In the genomic region with DNA sequence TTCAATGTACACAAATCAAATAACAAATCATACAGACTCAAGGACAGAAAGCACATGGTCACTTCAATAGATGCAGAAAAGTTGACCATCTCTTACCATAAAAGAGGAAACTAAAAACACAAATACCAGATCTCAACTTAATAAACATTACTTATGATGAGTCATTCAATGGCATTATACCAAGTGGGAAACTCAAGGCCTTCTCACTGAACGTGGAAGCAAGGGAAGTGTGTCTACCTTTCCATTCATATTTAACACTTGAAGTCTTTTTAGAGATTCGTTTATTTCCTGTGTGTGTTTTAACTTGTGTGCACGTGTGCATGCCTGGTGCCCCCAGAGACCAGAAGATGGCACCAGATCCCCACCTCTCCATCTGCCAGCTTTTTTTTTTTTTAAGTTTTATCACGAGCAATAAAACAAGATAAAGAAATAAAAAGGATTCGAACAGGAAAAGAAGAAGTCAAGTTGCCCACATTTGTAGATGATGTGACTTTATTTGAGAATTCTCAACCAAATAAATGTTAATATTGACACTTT, we compare ENCODE assay signal across 12 mouse cellular contexts. TPM values are rescaled to one million over a fixed set of nuclear protein-coding genes. Genes with fewer than 3 reads are reported as not detected.
DNase-seq lines count a peak whose midpoint lies in the region; ATAC-seq and TF ChIP-seq lines count a peak whose summit lies in the region.
"Had no signal": no experiment of that assay in that cellular context is flagged by ENCODE, and none has a peak within 500 bp of the region (broad histone marks: within the 10 kb centered on the region; RNA-seq: fewer than 3 reads in every experiment).

No protein-coding gene starts in this region.

- TF ChIP-seq POLR2A in ES-Bruce4 (IDR thresholded peaks at IDR 0.05; ENCODE audit: insufficient read depth, low read length) = no peak
- TF ChIP-seq POLR2A in small intestine, adult 2 months (IDR thresholded peaks at IDR 0.05; ENCODE audit: low read depth, low read length) = no peak

- no peak for TF ChIP-seq EP300 in ES-Bruce4 (IDR thresholded peaks at IDR 0.05; ENCODE audit: insufficient read depth, low read depth, low read length)

- 6% methylated on average over 5 of the region's 5 CpGs for WGBS in small intestine, adult 2 months
- WGBS in forebrain, embryonic 15.5 days = 45% methylated on average over 5 of the region's 5 CpGs

- no peak overlapping the region for H3K27ac ChIP-seq in left cerebral cortex, adult 2 months
- H3K27ac ChIP-seq in ES-Bruce4 (ENCODE audit: insufficient read depth, low read length) = no peak overlapping the region
- no peak overlapping the region for H3K27ac ChIP-seq in small intestine, adult 2 months (ENCODE audit: insufficient read depth, low read depth, low read length)
- H3K27ac ChIP-seq in forebrain, embryonic 15.5 days (replicated peaks) = no peak overlapping the region
- H3K27ac ChIP-seq: forebrain, embryonic 12.5 days; liver, embryonic 13.5 days had no signal

- H3K27me3 ChIP-seq in ES-Bruce4 (ENCODE audit: control insufficient read depth, insufficient read depth, low read length, poor library complexity, severe bottlenecking) = no peaks in the 10 kb centered on the region
- H3K27me3 ChIP-seq in small intestine, adult 2 months (ENCODE audit: control insufficient read depth, insufficient read depth, low read length) = no peaks in the 10 kb centered on the region
- no peaks in the 10 kb centered on the region for H3K27me3 ChIP-seq in forebrain, embryonic 15.5 days
- H3K27me3 ChIP-seq: liver, embryonic 13.5 days had no signal

- intact Hi-C loops in left cerebral cortex, adult 2 months (cut with DNase I) = no loop called here

- ATAC-seq in forebrain, embryonic 15.5 days (replicated peaks) = no peak

- no peak overlapping the region for H3K9ac ChIP-seq in ES-Bruce4 (ENCODE audit: low read depth, poor library complexity, severe bottlenecking)
- H3K9ac ChIP-seq in forebrain, embryonic 15.5 days (replicated peaks) = no peak overlapping the region
- H3K9ac ChIP-seq: forebrain, embryonic 12.5 days; liver, embryonic 13.5 days had no signal

- no peaks in the 10 kb centered on the region for H3K36me3 ChIP-seq in ES-Bruce4 (ENCODE audit: control insufficient read depth, insufficient read depth, low read length, poor library complexity, severe bottlenecking)
- no peaks in the 10 kb centered on the region for H3K36me3 ChIP-seq in small intestine, adult 2 months (ENCODE audit: control insufficient read depth, insufficient read depth, low read length)
- H3K36me3 ChIP-seq in forebrain, embryonic 15.5 days = no peaks in the 10 kb centered on the region
- H3K36me3 ChIP-seq: forebrain, embryonic 12.5 days; liver, embryonic 13.5 days had no signal

- H3K4me2 ChIP-seq in forebrain, embryonic 15.5 days (replicated peaks) = no peak overlapping the region
- H3K4me2 ChIP-seq: forebrain, embryonic 12.5 days; liver, embryonic 13.5 days had no signal

- no peaks in the 10 kb centered on the region for H3K4me1 ChIP-seq in ES-Bruce4 (ENCODE audit: control insufficient read depth, insufficient read depth, low read length)
- H3K4me1 ChIP-seq in small intestine, adult 2 months (ENCODE audit: control insufficient read depth, insufficient read depth, insufficient read length, low read length) = no peaks in the 10 kb centered on the region; the same call in 1 of the 2 replicates
- H3K4me1 ChIP-seq in forebrain, embryonic 15.5 days = no peaks in the 10 kb centered on the region
- H3K4me1 ChIP-seq: forebrain, embryonic 12.5 days had no signal

- DNase-seq in cerebellum, postnatal 14 days = peak; percentile 15 to 19
- DNase-seq in cerebellum, adult 9-11 months = no peak
- DNase-seq in left cerebral cortex, adult 2 months (ENCODE audit: extremely low spot score in 1 of 2, low spot score in 2 of 2) = no peak
- no peak for DNase-seq in left cerebral cortex, adult 11 months (ENCODE audit: low spot score)
- DNase-seq in testis, postnatal 10 days (ENCODE audit: low spot score) = no peak
- DNase-seq: gastrocnemius, postnatal 36 days; heart, postnatal 10 days; liver, embryonic 13.5 days had no signal

- no peak overlapping the region for H3K4me3 ChIP-seq in left cerebral cortex, adult 2 months
- H3K4me3 ChIP-seq in ES-Bruce4 (ENCODE audit: low read depth, low read length) = no peak overlapping the region
- no peak overlapping the region for H3K4me3 ChIP-seq in small intestine, adult 2 months (ENCODE audit: low read depth, low read length)
- no peak overlapping the region for H3K4me3 ChIP-seq in forebrain, embryonic 15.5 days
- H3K4me3 ChIP-seq: forebrain, embryonic 12.5 days; liver, embryonic 13.5 days had no signal

- H3K9me3 ChIP-seq in ES-Bruce4 (replicated peaks; ENCODE audit: control insufficient read depth, insufficient read depth, low read length, poor library complexity, severe bottlenecking) = no peaks in the 10 kb centered on the region
- no peaks in the 10 kb centered on the region for H3K9me3 ChIP-seq in forebrain, embryonic 15.5 days
- H3K9me3 ChIP-seq: forebrain, embryonic 12.5 days; liver, embryonic 13.5 days had no signal

- TF ChIP-seq CTCF in left cerebral cortex, adult 2 months (IDR thresholded peaks at IDR 0.05) = peak; percentile 44
- TF ChIP-seq CTCF in ES-Bruce4 (IDR thresholded peaks at IDR 0.05; ENCODE audit: low read depth, low read length) = peak; percentile 18
- TF ChIP-seq CTCF in small intestine, adult 2 months (IDR thresholded peaks at IDR 0.05; ENCODE audit: extremely low read depth, insufficient read length, insufficient replicate concordance, low read depth, low read length) = peak; percentile 43; the same call in 1 of the 2 replicates

RNA-seq across cellular contexts. Expression of a gene that starts 8.0 kb away (rescaled TPM):
- 100 to 1,000 TPM; 138 to 149 TPM for total RNA-seq in left cerebral cortex, adult 2 months (2021)
- 104 and 105 TPM in 2 replicates for polyA plus RNA-seq in ES-Bruce4 (2011; ENCODE audit: insufficient read depth, insufficient read length, low read depth, missing spikeins)
- polyA plus RNA-seq in small intestine, adult 2 months (2012; rRNA removed) = 275 and 292 TPM in 2 replicates
- 233 and 246 TPM in 2 replicates for polyA plus RNA-seq in forebrain, embryonic 15.5 days (2015; fragmentation: Nextera tagmentation; extraction: Ambion mirVana)

Comparison
In these comparisons a context has a peak if more than half of its experiments do, and no peak if none do; other contexts are left out.
1. DNase-seq: peak in cerebellum, postnatal 14 days (2 of 2); none in cerebellum, adult 9-11 months (single experiment), left cerebral cortex, adult 2 months (0 of 2), left cerebral cortex, adult 11 months (single experiment) and testis, postnatal 10 days (single experiment).
2. Peak in every context shown above with its lines, with median percentiles within 50 percentile points of each other: CTCF ChIP-seq.